Mouse (Mus musculus) C2C12 (cell line): ENCODE data around the gene Socs1. TPM values are rescaled to one million over a fixed set of nuclear protein-coding genes. Genes with fewer than 3 reads are reported as not detected.

ENCODE experiments used
- H3K27me3 ChIP-seq: one replicate; pipeline ENCODE4 v1.6.1; 2011; ENCODE audit not compliant: control insufficient read depth, insufficient read depth, insufficient read length
- H3K36me3 ChIP-seq: one replicate; pipeline ENCODE4 v1.6.1; 2011; ENCODE audit not compliant: control insufficient read depth, insufficient read depth
- H3K4me3 ChIP-seq: one replicate; pipeline ENCODE4 v1.5.1; 2011; ENCODE audit warnings: mild to moderate bottlenecking, control low read depth; ENCODE audit not compliant: poor library complexity, insufficient read depth, severe bottlenecking
- H3K79me2 ChIP-seq: one replicate; pipeline ENCODE4 v1.6.1; 2011; ENCODE audit not compliant: control insufficient read depth, insufficient read depth
- H3K79me3 ChIP-seq: one replicate; pipeline ENCODE4 v1.6.1; 2011; ENCODE audit warnings: low read depth, control low read depth
- H3ac ChIP-seq: one replicate; pipeline ENCODE3; 2011; ENCODE audit warnings: low read depth; ENCODE audit not compliant: control insufficient read depth, insufficient read length
- CEBPB ChIP-seq: IDR thresholded peaks from one replicate; pipeline ENCODE4 v1.6.1; 2011; ENCODE audit warnings: low read depth, mild to moderate bottlenecking, control low read depth, moderate library complexity
- CTCF ChIP-seq: IDR thresholded peaks from one replicate; pipeline ENCODE4 v1.5.1; 2011; ENCODE audit not compliant: control insufficient read depth, insufficient read depth, insufficient read length
- FOSL1 ChIP-seq: IDR thresholded peaks from one replicate; pipeline ENCODE4 v1.8.0; 2011; ENCODE audit warnings: mild to moderate bottlenecking, low read length; ENCODE audit not compliant: poor library complexity, insufficient read depth, severe bottlenecking
- MAX ChIP-seq: IDR thresholded peaks from one replicate; pipeline ENCODE4 v1.6.1; 2011; ENCODE audit warnings: mild to moderate bottlenecking, control low read depth
- MYOD1 ChIP-seq: IDR thresholded peaks from one replicate; pipeline ENCODE4 v1.6.1; 2011; ENCODE audit warnings: low read depth; ENCODE audit not compliant: control insufficient read depth, insufficient read length
- MYOG ChIP-seq: IDR thresholded peaks from one replicate; pipeline ENCODE4 v1.6.1; 2011; ENCODE audit not compliant: control insufficient read depth, insufficient read length; ENCODE audit errors: extremely low read depth
- USF1 ChIP-seq: IDR thresholded peaks from one replicate; pipeline ENCODE4 v1.6.1; 2011; ENCODE audit warnings: low read depth, mild to moderate bottlenecking, control low read depth, moderate library complexity
- polyA plus RNA-seq: library from polyadenylated mRNA; unstranded; fragments of >200 nt; fragmentation: generic; extraction: Trizol; gene quantifications from one replicate; pipeline ENCODE4 v1.2.1, GENCODE M21; 2012; ENCODE audit warnings: missing spikeins

Socs1 gene
- polyA plus RNA-seq, 1 experiment, result 4.6 TPM

DNA sequence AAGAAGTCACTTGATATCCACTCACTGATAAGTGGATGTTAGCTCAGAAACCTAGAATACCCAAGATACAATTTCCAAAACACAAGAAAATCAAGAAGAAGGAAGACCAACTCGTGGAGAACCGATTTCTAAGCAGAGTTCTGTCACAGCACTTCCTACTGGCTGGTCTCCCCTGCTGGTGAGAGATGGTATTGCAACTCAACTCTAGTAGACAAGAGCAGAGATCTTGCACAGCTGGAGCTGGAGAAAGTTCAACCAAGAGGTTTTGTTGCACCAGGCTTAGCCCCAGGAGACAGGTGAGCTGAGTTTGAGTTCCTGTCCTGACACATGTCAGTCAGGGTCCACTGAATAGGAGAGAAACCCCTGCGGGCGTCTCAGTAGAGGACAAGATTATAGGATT is 18.2 kb downstream of the Socs1 start:
- Histone ChIP-seq H3ac (no peak overlapping the region), H3K4me3 (no peak overlapping the region), H3K36me3 (no peaks in the 10 kb centered on the region), H3K27me3 (no peaks in the 10 kb centered on the region), H3K79me3 (no peaks in the 10 kb centered on the region), H3K79me2 (no peaks in the 10 kb centered on the region)
- TF ChIP-seq CTCF, result no peak
- TF ChIP-seq MYOD1, result no peak
- TF ChIP-seq FOSL1, result no peak
- TF ChIP-seq CEBPB, result no peak
- TF ChIP-seq MYOG, result no peak
- no peak for TF ChIP-seq MAX

DNA sequence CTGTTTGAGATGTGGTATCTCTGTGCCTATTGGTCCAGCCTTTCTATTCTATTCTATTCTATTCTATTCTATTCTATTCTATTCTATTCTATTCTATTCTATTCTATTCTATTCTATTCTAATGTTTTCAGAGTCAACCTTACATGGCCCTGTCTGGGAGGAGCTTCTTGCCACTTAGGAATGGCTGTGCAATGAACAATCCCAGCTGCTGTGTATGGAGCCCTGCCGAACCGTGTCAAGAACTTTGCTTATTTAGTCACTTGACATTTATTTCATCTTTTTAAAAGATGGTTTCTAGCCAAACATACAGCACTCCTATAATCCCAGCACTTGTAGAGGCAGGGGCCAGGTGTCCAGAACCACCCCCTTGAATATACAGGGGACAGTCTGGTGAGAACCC is 21.0 kb downstream of the Socs1 start:
- H3ac ChIP-seq, result no peak overlapping the region
- H3K4me3 ChIP-seq, result no peak overlapping the region
- H3K79me3 ChIP-seq, result no peaks in the 10 kb centered on the region
- no peaks in the 10 kb centered on the region for H3K79me2 ChIP-seq
- TF ChIP-seq USF1 (no peak), CEBPB (no peak), MYOD1 (no peak), FOSL1 (no peak), MAX (no peak), MYOG (no peak), CTCF (no peak)
- H3K36me3 ChIP-seq, result no peaks in the 10 kb centered on the region
- no peaks in the 10 kb centered on the region for H3K27me3 ChIP-seq

DNA sequence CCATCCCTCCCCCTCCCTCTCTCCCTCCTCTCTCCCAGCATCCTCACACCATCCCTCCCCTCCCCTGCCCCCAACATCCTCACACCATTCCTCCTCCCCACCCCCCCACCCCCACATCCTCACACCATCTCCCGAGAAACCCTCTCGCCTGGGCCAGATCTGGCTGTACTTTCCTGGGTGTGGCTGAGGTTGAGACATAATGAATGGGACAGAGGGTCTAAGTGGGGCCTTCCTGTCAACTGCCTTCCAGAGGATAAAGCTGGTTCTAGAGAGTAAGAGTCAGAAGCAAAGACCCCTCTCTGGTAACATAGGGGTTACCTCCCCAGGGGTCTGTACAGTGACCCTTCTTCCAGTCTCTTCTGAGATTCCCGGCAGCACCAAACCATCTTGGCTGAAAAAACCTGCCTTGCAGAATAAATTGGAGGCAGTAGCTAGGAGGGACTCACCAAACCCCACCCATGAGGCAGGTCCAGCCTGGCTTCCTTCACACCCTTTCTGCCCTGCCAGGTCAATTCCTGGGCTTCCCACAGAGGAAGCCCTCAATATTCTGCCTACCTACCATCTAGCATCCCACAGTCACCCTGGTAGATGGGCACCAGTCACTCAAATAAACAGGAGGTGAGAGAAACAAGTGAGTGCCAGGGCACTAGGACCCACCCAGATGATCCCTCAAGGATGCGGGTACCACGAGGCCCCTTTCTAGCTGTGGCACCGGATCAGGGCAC is 21.6 kb downstream of the Socs1 start:
- Histone ChIP-seq H3K4me3 (no peak overlapping the region), H3K79me3 (no peaks in the 10 kb centered on the region), H3K36me3 (no peaks in the 10 kb centered on the region), H3K79me2 (no peaks in the 10 kb centered on the region), H3K27me3 (no peaks in the 10 kb centered on the region), H3ac (no peak overlapping the region)
- TF ChIP-seq CEBPB, result no peak
- TF ChIP-seq MAX, result no peak
- TF ChIP-seq USF1, result no peak
- TF ChIP-seq FOSL1, result no peak
- TF ChIP-seq MYOG, result no peak
- TF ChIP-seq MYOD1, result no peak
- no peak for TF ChIP-seq CTCF

DNA sequence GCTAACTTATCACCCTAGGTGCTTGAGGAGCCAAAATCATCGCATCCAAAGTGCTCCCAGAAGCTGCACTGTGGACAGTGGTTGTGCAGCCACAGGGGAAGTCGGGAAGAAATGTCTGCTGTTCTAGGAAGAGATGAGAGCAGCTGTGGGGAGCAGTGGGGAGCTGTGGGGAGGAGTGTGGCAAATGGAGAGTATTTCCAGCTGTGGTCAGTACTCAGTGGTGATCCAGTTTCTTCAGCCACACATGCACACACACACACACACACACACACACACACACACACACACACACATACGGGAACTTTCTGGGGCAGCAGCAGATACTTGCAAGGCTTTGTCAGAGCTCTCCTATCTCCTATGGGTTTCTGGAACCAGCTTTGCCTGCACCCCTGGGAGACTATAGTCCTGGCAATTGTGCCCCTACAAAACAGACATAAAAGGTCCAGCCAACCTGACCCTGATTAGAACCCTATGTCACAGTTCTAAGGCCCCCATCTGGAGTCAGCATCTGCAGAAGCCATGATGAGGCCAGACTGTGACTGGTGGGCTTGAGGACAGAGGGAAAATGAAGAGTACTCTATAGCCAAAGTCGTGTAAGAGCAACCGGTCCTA is 22.7 kb downstream of the Socs1 start:
- H3K4me3 ChIP-seq, result no peak overlapping the region
- H3K36me3 ChIP-seq, result no peaks in the 10 kb centered on the region
- TF ChIP-seq CTCF, result no peak
- no peak for TF ChIP-seq MAX
- no peak for TF ChIP-seq MYOG
- no peak for TF ChIP-seq CEBPB
- no peak for TF ChIP-seq MYOD1
- TF ChIP-seq FOSL1, result no peak
- TF ChIP-seq USF1, result no peak
- H3K79me2 ChIP-seq, result no peaks in the 10 kb centered on the region
- no peaks in the 10 kb centered on the region for H3K79me3 ChIP-seq
- no peaks in the 10 kb centered on the region for H3K27me3 ChIP-seq
- no peak overlapping the region for H3ac ChIP-seq

DNA sequence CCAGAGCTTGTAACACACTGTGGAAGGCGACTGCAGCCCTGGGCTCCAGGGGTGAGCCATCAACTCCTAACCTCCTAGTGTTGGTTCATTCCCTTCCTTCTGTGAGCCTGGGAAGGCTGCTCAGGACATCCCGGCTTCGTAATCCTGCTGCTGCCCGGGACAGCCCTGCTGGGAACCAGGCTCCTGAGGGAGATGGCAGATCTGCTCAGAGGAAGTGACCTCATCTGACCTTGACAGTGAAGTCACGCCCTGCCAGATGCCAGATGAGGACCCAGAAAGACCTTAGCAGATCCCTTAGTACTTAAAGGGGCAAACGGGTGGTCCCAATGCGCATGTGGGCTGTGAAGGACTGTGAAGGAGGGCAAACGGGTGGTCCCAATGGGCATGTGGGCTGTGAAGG is 24.2 kb downstream of the Socs1 start:
- no peak overlapping the region for H3K4me3 ChIP-seq
- no peaks in the 10 kb centered on the region for H3K27me3 ChIP-seq

DNA sequence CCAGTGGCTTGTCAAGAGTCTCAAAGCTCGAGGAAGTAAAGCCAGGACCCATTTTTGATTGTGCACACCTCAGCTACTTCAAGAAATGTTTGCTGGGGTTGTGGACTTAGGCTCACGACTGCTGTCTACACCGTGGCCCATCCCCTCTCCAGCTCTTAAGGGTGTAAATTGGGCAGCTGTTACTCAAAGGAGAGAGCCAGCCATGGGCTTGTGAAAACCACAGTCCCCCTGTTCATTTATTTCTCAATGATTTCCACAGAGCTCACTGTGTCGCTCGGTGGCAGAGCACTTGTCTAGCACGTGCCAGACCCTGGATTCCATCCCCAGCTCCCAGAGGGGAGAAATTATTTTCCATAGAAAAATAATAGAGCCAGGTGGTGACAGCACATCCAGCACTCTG is 29.2 kb downstream of the Socs1 start:
- no peak overlapping the region for H3ac ChIP-seq
- H3K27me3 ChIP-seq, result no peaks in the 10 kb centered on the region
- TF ChIP-seq MAX, result no peak
- no peak for TF ChIP-seq MYOD1
- TF ChIP-seq FOSL1, result no peak
- no peak for TF ChIP-seq CEBPB
- no peaks in the 10 kb centered on the region for H3K36me3 ChIP-seq
- no peaks in the 10 kb centered on the region for H3K79me3 ChIP-seq
- H3K79me2 ChIP-seq, result no peaks in the 10 kb centered on the region
- H3K4me3 ChIP-seq, result no peak overlapping the region

More for the DNA sequence above, 24.2 kb downstream of the Socs1 start:
- no peak for TF ChIP-seq FOSL1
- no peak for TF ChIP-seq USF1
- TF ChIP-seq MYOD1, result no peak
- no peak for TF ChIP-seq CTCF
- no peak for TF ChIP-seq CEBPB
- Histone ChIP-seq H3K79me3 (no peaks in the 10 kb centered on the region), H3K36me3 (no peaks in the 10 kb centered on the region), H3K79me2 (no peaks in the 10 kb centered on the region), H3ac (no peak overlapping the region)
